Mouse (Mus musculus) heart, adult 2 months (tissue): ENCODE results near the gene Mob3c. TPM values are rescaled to one million over a fixed set of nuclear protein-coding genes. Genes with fewer than 3 reads are reported as not detected.

Experiments
- DNase-seq, 2 experiments: peaks; one replicate each; pipeline ENCODE4 v3.0.0; 2021
- H3K27ac ChIP-seq: fragments of 200-600 bp; 2 replicates; pipeline ENCODE4 v1.8.1; 2022
- H3K27me3 ChIP-seq: fragments of 200-500 bp; 2 replicates; pipeline ENCODE4 v1.6.1; 2012; ENCODE audit warnings: mild to moderate bottlenecking, low read length, inconsistent platforms, mixed read lengths; ENCODE audit not compliant: control insufficient read depth, insufficient read depth
- H3K36me3 ChIP-seq: fragments of 200-500 bp; 2 replicates; pipeline ENCODE4 v1.6.1; 2012; ENCODE audit warnings: low read length, inconsistent platforms; ENCODE audit not compliant: control insufficient read depth, insufficient read depth
- H3K4me1 ChIP-seq: fragments of 200-500 bp; 2 replicates; pipeline ENCODE4 v1.6.1; 2011; ENCODE audit warnings: low read length; ENCODE audit not compliant: control insufficient read depth, insufficient read depth
- H3K4me3 ChIP-seq: fragments of 200-600 bp; 2 replicates; pipeline ENCODE4 v1.8.1; 2022
- H3K79me2 ChIP-seq: fragments of 200-500 bp; replicated peaks from 2 replicates; pipeline ENCODE4 v1.6.1; 2012; ENCODE audit warnings: mild to moderate bottlenecking, inconsistent platforms, low read length, moderate library complexity, mixed read lengths; ENCODE audit not compliant: control insufficient read depth, insufficient read depth
- H3K9ac ChIP-seq: fragments of 200-500 bp; 2 replicates; pipeline ENCODE4 v1.6.1; 2012; ENCODE audit warnings: low read depth, mild to moderate bottlenecking, control low read depth, inconsistent platforms, low read length, mixed read lengths
- CTCF ChIP-seq: fragments of 200-600 bp; IDR thresholded peaks from 2 replicates; pipeline ENCODE4 v1.8.1; 2022; ENCODE audit warnings: antibody characterized with exemption, mild to moderate bottlenecking, moderate library complexity
- EP300 ChIP-seq: fragments of 200-500 bp; IDR thresholded peaks from 2 replicates; pipeline ENCODE4 v1.6.1; 2011; ENCODE audit warnings: low read depth, low read length, control low read depth; ENCODE audit not compliant: insufficient read depth
- POLR2A ChIP-seq: fragments of 200-500 bp; IDR thresholded peaks from 2 replicates; pipeline ENCODE4 v1.6.1; 2011; ENCODE audit warnings: mild to moderate bottlenecking, low read depth, low read length, control low read depth; ENCODE audit not compliant: insufficient read depth
- WGBS: fragments of 180-500 bp; shearing (Covaris S2); methylation state at CpG from one replicate; pipeline ENCODE4 v1.1.7; 2018; 5-methylcytosine and 5-hydroxymethylcytosine counted together
- intact Hi-C: fragments of 180-260 bp; cut with DNase I; formaldehyde crosslinking; loops from one replicate; pipeline ENCODE4 v1.15.1; 2025
- polyA plus RNA-seq: library from polyadenylated mRNA; depleted of rRNA; stranded (reverse); fragments of >200 nt; gene quantifications from 2 replicates; pipeline ENCODE4 v1.2.3, GENCODE M21; 2012
- total RNA-seq, 2 experiments: library from RNA; stranded (reverse); gene quantifications; 2 replicates each; pipeline ENCODE4 v1.2.3; 2021

The Mob3c gene
- total and polyA plus RNA-seq, 3 experiments = 3.2 to 9.3 (median 4.3) TPM

GRCm38 (mm10) chr4:115838196-115838595 lies 10.3 kb downstream of the Mob3c start:
- no peak for DNase-seq
- no peaks in the 10 kb centered on the region for H3K79me2 ChIP-seq
- no peak overlapping the region for H3K9ac ChIP-seq
- 67% methylated on average over 4 of the region's 4 CpGs for WGBS
- TF ChIP-seq EP300 (no peak), CTCF (no peak), POLR2A (no peak)
- no peaks in the 10 kb centered on the region for H3K36me3 ChIP-seq
- no peak overlapping the region for H3K4me3 ChIP-seq
- no peaks in the 10 kb centered on the region; the same call in 1 of the 2 replicates for H3K4me1 ChIP-seq
- no peak overlapping the region for H3K27ac ChIP-seq
- intact Hi-C loops = loop anchor here (5.0 to 10.0 kb wide), 2 partner anchors 101 to 217 kb away; partner anchors contain the start of genes Efcab14 and Nsun4
- H3K27me3 ChIP-seq = no peaks in the 10 kb centered on the region

- intact Hi-C loops = loop anchor here (1.0 to 10.0 kb wide), 3 partner anchors 12 to 216 kb away; partner anchors contain the start of genes Efcab14 and Nsun4
- H3K27me3 ChIP-seq = no peaks in the 10 kb centered on the region
- 1% methylated on average over 51 of the region's 51 CpGs for WGBS
Measured at GRCm38 (mm10) chr4:115838696-115839641, 11.1 kb downstream of the Mob3c start, which contains the start of gene Mknk1. Gene Mknk1, plus strand, starts transcription at chr4:115839198.

GRCm38 (mm10) chr4:115839956-115840355 lies 12.1 kb downstream of the Mob3c start:
- H3K27ac ChIP-seq = no peak overlapping the region
- DNase-seq = no peak
- no peak overlapping the region for H3K4me3 ChIP-seq
- intact Hi-C loops = loop anchor here (1.0 to 10.0 kb wide), 4 partner anchors 13 to 215 kb away; partner anchors contain the start of genes Cyp4b1, Efcab14 and Nsun4
- H3K4me1 ChIP-seq = no peaks in the 10 kb centered on the region; the same call in 1 of the 2 replicates
- TF ChIP-seq POLR2A (no peak), CTCF (no peak), EP300 (no peak)
- H3K36me3 ChIP-seq = no peaks in the 10 kb centered on the region
- H3K9ac ChIP-seq = no peak overlapping the region
- WGBS = 46% methylated on average over 4 of the region's 4 CpGs
- no peaks in the 10 kb centered on the region for H3K27me3 ChIP-seq
- no peaks in the 10 kb centered on the region for H3K79me2 ChIP-seq

More at GRCm38 (mm10) chr4:115838696-115839641, 11.1 kb downstream of the Mob3c start, which contains the start of gene Mknk1:
- Histone ChIP-seq H3K4me1 (no peaks in the 10 kb centered on the region; the same call in 1 of the 2 replicates), H3K79me2 (no peaks in the 10 kb centered on the region), H3K27ac (peak within 1 kb of the TSS; percentile 88), H3K4me3 (peak within 1 kb of the TSS; percentile 82), H3K9ac (peak within 1 kb of the TSS; percentile 81), H3K36me3 (no peaks in the 10 kb centered on the region)
- TF ChIP-seq POLR2A (peak; percentile 87), CTCF (peak; percentile 38), EP300 (0 out of 2 replicates have a peak, but pooled peaks have one; percentile 55)
- DNase-seq = peak; percentile 93 to 94

GRCm38 (mm10) chr4:115840842-115841241 lies 12.9 kb downstream of the Mob3c start:
- TF ChIP-seq CTCF (no peak), EP300 (no peak), POLR2A (no peak)
- H3K79me2 ChIP-seq = no peaks in the 10 kb centered on the region
- intact Hi-C loops = loop anchor here (10.0 kb wide), 1 partner anchor 196 kb away; the partner anchor contains the start of gene Cyp4b1
- no peaks in the 10 kb centered on the region for H3K27me3 ChIP-seq
- no peaks in the 10 kb centered on the region for H3K36me3 ChIP-seq
- H3K4me3 ChIP-seq = no peak overlapping the region
- 85% methylated on average over 4 of the region's 4 CpGs for WGBS
- H3K27ac ChIP-seq = no peak overlapping the region
- no peaks in the 10 kb centered on the region; the same call in 1 of the 2 replicates for H3K4me1 ChIP-seq
- no peak overlapping the region for H3K9ac ChIP-seq
- DNase-seq = no peak

GRCm38 (mm10) chr4:115846656-115847055 lies 18.8 kb downstream of the Mob3c start:
- no peak overlapping the region for H3K9ac ChIP-seq
- H3K36me3 ChIP-seq = peaks cover 22% of the 10 kb centered on the region
- TF ChIP-seq EP300 (no peak), POLR2A (no peak), CTCF (no peak)
- 27% methylated on average over 2 of the region's 2 CpGs for WGBS
- no peak for DNase-seq
- peak overlapping the region; percentile 12; the same call in 1 of the 2 replicates for H3K27ac ChIP-seq
- no peaks in the 10 kb centered on the region for H3K79me2 ChIP-seq
- intact Hi-C loops = loop anchor here (10.0 kb wide), 1 partner anchor 202 kb away; the partner anchor contains the start of gene Cyp4b1
- peaks cover 14% of the 10 kb centered on the region for H3K4me1 ChIP-seq
- H3K4me3 ChIP-seq = no peak overlapping the region
- no peaks in the 10 kb centered on the region for H3K27me3 ChIP-seq
